Mouse (Mus musculus) forebrain, embryonic 15.5 days (tissue): Measurements from ENCODE around the gene Arhgap20. TPM values are rescaled to one million over a fixed set of nuclear protein-coding genes. Genes with fewer than 3 reads are reported as not detected.

Experiments used
- ATAC-seq: fragments of 200-750 bp; cut with Nextera tagmentation; replicated peaks from 2 replicates; pipeline ENCODE4 v1.8.0; 2017; ENCODE audit warnings: mild to moderate bottlenecking, moderate TSS enrichment, moderate library complexity
- H3K27ac ChIP-seq: fragments of 300-500 bp; sonication (generic); replicated peaks from 2 replicates; pipeline ENCODE4 v1.5.1; 2015; ENCODE audit warnings: mild to moderate bottlenecking, inconsistent platforms
- H3K27me3 ChIP-seq: fragments of 300-500 bp; sonication (generic); 2 replicates; pipeline ENCODE4 v1.6.1; 2015; ENCODE audit warnings: inconsistent platforms
- H3K36me3 ChIP-seq: fragments of 300-500 bp; sonication (generic); 2 replicates; pipeline ENCODE4 v1.6.1; 2015; ENCODE audit warnings: mild to moderate bottlenecking, inconsistent platforms
- H3K4me1 ChIP-seq: fragments of 300-500 bp; sonication (generic); 2 replicates; pipeline ENCODE4 v1.6.1; 2015; ENCODE audit warnings: inconsistent platforms
- H3K4me2 ChIP-seq: fragments of 300-500 bp; sonication (generic); replicated peaks from 2 replicates; pipeline ENCODE4 v1.6.1; 2015; ENCODE audit warnings: mild to moderate bottlenecking, inconsistent platforms
- H3K4me3 ChIP-seq: fragments of 300-500 bp; sonication (generic); 2 replicates; pipeline ENCODE4 v1.5.1; 2015; ENCODE audit warnings: mild to moderate bottlenecking, inconsistent platforms
- H3K9ac ChIP-seq: fragments of 300-500 bp; sonication (generic); replicated peaks from 2 replicates; pipeline ENCODE4 v1.6.1; 2015; ENCODE audit warnings: mild to moderate bottlenecking, inconsistent platforms
- H3K9me3 ChIP-seq: fragments of 300-500 bp; sonication (generic); 2 replicates; pipeline ENCODE4 v1.6.1; 2016; ENCODE audit warnings: inconsistent platforms
- WGBS: fragments of 180-500 bp; shearing (Covaris S2); methylation state at CpG from one replicate; pipeline ENCODE4 v1.1.7; 2015; ENCODE audit warnings: mixed read lengths; 5-methylcytosine and 5-hydroxymethylcytosine counted together
- polyA plus RNA-seq: library from polyadenylated mRNA; unstranded; fragments of >200 nt; fragmentation: Nextera tagmentation; extraction: Ambion mirVana; gene quantifications from 2 replicates; pipeline ENCODE4 v1.2.1, GENCODE M21; 2015

Gene Arhgap20
- polyA plus RNA-seq, 1 experiment from 2014 or later: 14.6 TPM

GRCm38 (mm10) chr9:51824516-51824915 lies 59.4 kb downstream of the Arhgap20 start:
- Histone ChIP-seq H3K4me1 (no peaks in the 10 kb centered on the region), H3K27ac (no peak overlapping the region), H3K4me2 (no peak overlapping the region), H3K36me3 (no peaks in the 10 kb centered on the region), H3K9ac (no peak overlapping the region), H3K9me3 (no peaks in the 10 kb centered on the region), H3K4me3 (no peak overlapping the region), H3K27me3 (no peaks in the 10 kb centered on the region)
- ATAC-seq: no peak
- WGBS: 87% methylated on average over 7 of the region's 7 CpGs

GRCm38 (mm10) chr9:51831596-51831995 lies 66.5 kb downstream of the Arhgap20 start:
- Histone ChIP-seq H3K4me2 (no peak overlapping the region), H3K9me3 (no peaks in the 10 kb centered on the region), H3K4me3 (no peak overlapping the region), H3K36me3 (peaks cover 4% of the 10 kb centered on the region; the same call in 1 of the 2 replicates), H3K27ac (no peak overlapping the region), H3K9ac (no peak overlapping the region), H3K27me3 (no peaks in the 10 kb centered on the region), H3K4me1 (no peaks in the 10 kb centered on the region)
- 71% methylated on average over 11 of the region's 11 CpGs for WGBS
- ATAC-seq: no peak

- peaks cover 4% of the 10 kb centered on the region; the same call in 1 of the 2 replicates for H3K36me3 ChIP-seq
- no peak overlapping the region for H3K4me3 ChIP-seq
- no peak for ATAC-seq
- no peaks in the 10 kb centered on the region for H3K9me3 ChIP-seq
- no peak overlapping the region for H3K27ac ChIP-seq
- no peaks in the 10 kb centered on the region for H3K27me3 ChIP-seq
- H3K4me2 ChIP-seq: no peak overlapping the region
- no peaks in the 10 kb centered on the region for H3K4me1 ChIP-seq
- H3K9ac ChIP-seq: no peak overlapping the region
- WGBS: 78% methylated on average over 5 of the region's 5 CpGs
Measured at GRCm38 (mm10) chr9:51832368-51832767, 67.2 kb downstream of the Arhgap20 start.

GRCm38 (mm10) chr9:51837716-51838115 lies 72.6 kb downstream of the Arhgap20 start:
- Histone ChIP-seq H3K27ac (no peak overlapping the region), H3K9ac (no peak overlapping the region), H3K4me3 (no peak overlapping the region), H3K27me3 (no peaks in the 10 kb centered on the region), H3K4me2 (no peak overlapping the region), H3K9me3 (no peaks in the 10 kb centered on the region), H3K36me3 (no peaks in the 10 kb centered on the region), H3K4me1 (no peaks in the 10 kb centered on the region)
- 58% methylated on average over 7 of the region's 7 CpGs for WGBS
- no peak for ATAC-seq

- peaks cover 6% of the 10 kb centered on the region; the same call in 1 of the 2 replicates for H3K4me1 ChIP-seq
- no peak overlapping the region for H3K4me3 ChIP-seq
- no peaks in the 10 kb centered on the region for H3K9me3 ChIP-seq
- WGBS: 22% methylated on average over 4 of the region's 4 CpGs
- no peak overlapping the region for H3K9ac ChIP-seq
- H3K27me3 ChIP-seq: no peaks in the 10 kb centered on the region
- no peak overlapping the region for H3K4me2 ChIP-seq
- H3K27ac ChIP-seq: no peak overlapping the region
- H3K36me3 ChIP-seq: no peaks in the 10 kb centered on the region
- no peak for ATAC-seq
Measured at GRCm38 (mm10) chr9:51843216-51843615, 78.1 kb downstream of the Arhgap20 start.

GRCm38 (mm10) chr9:51845796-51846195 lies 80.7 kb downstream of the Arhgap20 start:
- Histone ChIP-seq H3K4me1 (peaks cover 6% of the 10 kb centered on the region; the same call in 1 of the 2 replicates), H3K4me2 (no peak overlapping the region), H3K27ac (no peak overlapping the region), H3K36me3 (no peaks in the 10 kb centered on the region), H3K9ac (no peak overlapping the region), H3K4me3 (no peak overlapping the region), H3K9me3 (no peaks in the 10 kb centered on the region), H3K27me3 (no peaks in the 10 kb centered on the region)
- 94% methylated on average over 10 of the region's 10 CpGs for WGBS
- no peak for ATAC-seq

- H3K36me3 ChIP-seq: no peaks in the 10 kb centered on the region
- H3K9ac ChIP-seq: no peak overlapping the region
- H3K4me2 ChIP-seq: no peak overlapping the region
- no peak overlapping the region for H3K27ac ChIP-seq
- no peaks in the 10 kb centered on the region for H3K4me1 ChIP-seq
- ATAC-seq: no peak
- no peaks in the 10 kb centered on the region for H3K27me3 ChIP-seq
- 87% methylated on average over 5 of the region's 5 CpGs for WGBS
- no peaks in the 10 kb centered on the region for H3K9me3 ChIP-seq
- H3K4me3 ChIP-seq: no peak overlapping the region
Measured at GRCm38 (mm10) chr9:51853772-51854171, 88.6 kb downstream of the Arhgap20 start.

- H3K36me3 ChIP-seq: no peaks in the 10 kb centered on the region
- H3K4me3 ChIP-seq: no peak overlapping the region
- 90% methylated on average over 3 of the region's 3 CpGs for WGBS
- H3K4me2 ChIP-seq: no peak overlapping the region
- no peaks in the 10 kb centered on the region for H3K9me3 ChIP-seq
- H3K4me1 ChIP-seq: no peaks in the 10 kb centered on the region
- H3K27me3 ChIP-seq: no peaks in the 10 kb centered on the region
- no peak for ATAC-seq
- no peak overlapping the region for H3K27ac ChIP-seq
- no peak overlapping the region for H3K9ac ChIP-seq
Measured at GRCm38 (mm10) chr9:51864273-51864672, 99.1 kb downstream of the Arhgap20 start.

GRCm38 (mm10) chr9:51866634-51867033 lies 101.5 kb downstream of the Arhgap20 start:
- no peaks in the 10 kb centered on the region for H3K9me3 ChIP-seq

GRCm38 (mm10) chr9:51869056-51869455 lies 103.9 kb downstream of the Arhgap20 start:
- Histone ChIP-seq H3K27ac (no peak overlapping the region), H3K4me2 (no peak overlapping the region), H3K9me3 (no peaks in the 10 kb centered on the region), H3K9ac (no peak overlapping the region), H3K4me3 (no peak overlapping the region), H3K36me3 (no peaks in the 10 kb centered on the region), H3K4me1 (no peaks in the 10 kb centered on the region), H3K27me3 (no peaks in the 10 kb centered on the region)
- ATAC-seq: no peak
- WGBS: 79% methylated on average over 4 of the region's 4 CpGs

More at GRCm38 (mm10) chr9:51866634-51867033, 101.5 kb downstream of the Arhgap20 start:
- no peak overlapping the region for H3K9ac ChIP-seq
- H3K27me3 ChIP-seq: no peaks in the 10 kb centered on the region
- 49% methylated on average over 4 of the region's 4 CpGs for WGBS
- no peaks in the 10 kb centered on the region for H3K36me3 ChIP-seq
- H3K4me2 ChIP-seq: no peak overlapping the region
- no peak overlapping the region for H3K4me3 ChIP-seq
- ATAC-seq: no peak
- H3K27ac ChIP-seq: no peak overlapping the region
- no peaks in the 10 kb centered on the region for H3K4me1 ChIP-seq

- no peak for ATAC-seq
- H3K27me3 ChIP-seq: no peaks in the 10 kb centered on the region
- no peak overlapping the region for H3K4me3 ChIP-seq
- H3K9ac ChIP-seq: no peak overlapping the region
- no peaks in the 10 kb centered on the region for H3K36me3 ChIP-seq
- no peaks in the 10 kb centered on the region for H3K9me3 ChIP-seq
- no peak overlapping the region for H3K27ac ChIP-seq
- H3K4me1 ChIP-seq: no peaks in the 10 kb centered on the region
- 79% methylated on average over 4 of the region's 4 CpGs for WGBS
- no peak overlapping the region for H3K4me2 ChIP-seq
Measured at GRCm38 (mm10) chr9:51874348-51874747, 109.2 kb downstream of the Arhgap20 start.

GRCm38 (mm10) chr9:51875531-51875930 lies 110.4 kb downstream of the Arhgap20 start:
- Histone ChIP-seq H3K4me2 (no peak overlapping the region), H3K27ac (no peak overlapping the region), H3K9me3 (no peaks in the 10 kb centered on the region), H3K9ac (no peak overlapping the region), H3K36me3 (no peaks in the 10 kb centered on the region), H3K27me3 (no peaks in the 10 kb centered on the region), H3K4me3 (no peak overlapping the region), H3K4me1 (no peaks in the 10 kb centered on the region)
- no peak for ATAC-seq
- 96% methylated on average over 20 of the region's 20 CpGs for WGBS

GRCm38 (mm10) chr9:51881386-51881785 lies 116.2 kb downstream of the Arhgap20 start:
- H3K4me2 ChIP-seq: no peak overlapping the region

More at GRCm38 (mm10) chr9:51881386-51881785, 116.2 kb downstream of the Arhgap20 start:
- Histone ChIP-seq H3K27me3 (no peaks in the 10 kb centered on the region), H3K9me3 (no peaks in the 10 kb centered on the region), H3K4me1 (no peaks in the 10 kb centered on the region), H3K4me3 (no peak overlapping the region), H3K36me3 (no peaks in the 10 kb centered on the region), H3K27ac (no peak overlapping the region), H3K9ac (no peak overlapping the region)
- ATAC-seq: no peak
- WGBS: 47% methylated on average over 4 of the region's 4 CpGs
